Mouse (Mus musculus): ENCODE data around the gene Gm10147. TPM values are rescaled to one million over a fixed set of nuclear protein-coding genes. Genes with fewer than 3 reads are reported as not detected.
"Not testable (repeated sequence)": the region's sequence is repeated elsewhere in the genome, so short reads cannot be mapped to it uniquely, and the experiment has no call there.

The Gm10147 gene
- polyA plus RNA-seq (2015; fragmentation: Nextera tagmentation; extraction: Ambion mirVana) = not detected in 2 replicates

GRCm38 (mm10) chrX:28607742-28608141, at the start of gene Gm10147:
Gene Gm10147, minus strand, starts transcription at chrX:28607842.
- WGBS = no CpG with 5 or more reads among the region's 7 CpGs
- not testable (repeated sequence) for H3K4me2 ChIP-seq (ENCODE audit: low read length); H3K27ac ChIP-seq (ENCODE audit: low read depth, low read length); ATAC-seq; H3K36me3 ChIP-seq (ENCODE audit: control insufficient read depth, insufficient read depth, low read length); H3K4me1 ChIP-seq (ENCODE audit: control insufficient read depth, insufficient read depth, low read depth, low read length); H3K4me3 ChIP-seq (ENCODE audit: low read length); H3K9me3 ChIP-seq (ENCODE audit: control insufficient read depth, low read length); H3K27me3 ChIP-seq (replicated peaks; ENCODE audit: control insufficient read depth, insufficient read depth, low read length); H3K9ac ChIP-seq (ENCODE audit: low read depth, low read length)

Small RNAs within 50 kb of the gene (microRNA-seq; reads per million reads assigned to microRNA genes)
- not detected for gene Gm44499

Data from hindbrain, embryonic 16.5 days (tissue).